Mouse (Mus musculus) limb, embryonic 14.5 days (tissue): ENCODE data around the gene Slc23a4. TPM values are rescaled to one million over a fixed set of nuclear protein-coding genes. Genes with fewer than 3 reads are reported as not detected.

ENCODE experiments used
- ATAC-seq: fragments of 200-750 bp; cut with Nextera tagmentation; 2 replicates; pipeline ENCODE4 v1.8.0; 2017; ENCODE audit warnings: low read depth, moderate number of reproducible peaks, moderate TSS enrichment; ENCODE audit not compliant: low FRiP score
- DNase-seq: peaks from one replicate; pipeline ENCODE4 v3.0.0-alpha.2; 2015; ENCODE audit warnings: low spot score
- H3K27ac ChIP-seq: fragments of 300-500 bp; sonication (generic); replicated peaks from 2 replicates; pipeline ENCODE4 v1.5.1; 2014; ENCODE audit warnings: low read depth, mild to moderate bottlenecking, low read length, moderate library complexity, mixed read lengths
- H3K27me3 ChIP-seq: fragments of 300-500 bp; sonication (generic); 2 replicates; pipeline ENCODE4 v1.6.1; 2014; ENCODE audit warnings: low read length, mixed read lengths; ENCODE audit not compliant: control insufficient read depth, insufficient read depth
- H3K36me3 ChIP-seq: fragments of 300-500 bp; sonication (generic); 2 replicates; pipeline ENCODE4 v1.6.1; 2014; ENCODE audit warnings: mild to moderate bottlenecking, low read length, moderate library complexity, mixed read lengths; ENCODE audit not compliant: control insufficient read depth, insufficient read depth
- H3K4me1 ChIP-seq: fragments of 300-500 bp; sonication (generic); 2 replicates; pipeline ENCODE4 v1.6.1; 2014; ENCODE audit warnings: antibody characterized with exemption, low read length, mixed read lengths; ENCODE audit not compliant: control insufficient read depth, insufficient read depth
- H3K4me2 ChIP-seq: fragments of 300-500 bp; sonication (generic); replicated peaks from 2 replicates; pipeline ENCODE4 v1.6.1; 2014; ENCODE audit warnings: low read depth, mild to moderate bottlenecking, low read length, moderate library complexity; ENCODE audit not compliant: severe bottlenecking
- H3K4me3 ChIP-seq: fragments of 300-500 bp; sonication (generic); replicated peaks from 2 replicates; pipeline ENCODE4 v1.5.1; 2014; ENCODE audit warnings: low read length
- H3K9ac ChIP-seq: fragments of 300-500 bp; sonication (generic); 2 replicates; pipeline ENCODE4 v1.6.1; 2014; ENCODE audit warnings: mild to moderate bottlenecking, low read depth, low read length, moderate library complexity; ENCODE audit not compliant: severe bottlenecking
- H3K9me3 ChIP-seq: fragments of 300-500 bp; sonication (generic); 2 replicates; pipeline ENCODE4 v1.6.1; 2016; ENCODE audit warnings: low read length; ENCODE audit not compliant: control insufficient read depth
- POLR2A ChIP-seq: fragments of 200-500 bp; IDR thresholded peaks from 2 replicates; pipeline ENCODE4 v1.8.0; 2012; ENCODE audit warnings: inconsistent platforms, mild to moderate bottlenecking, moderate library complexity, borderline replicate concordance; ENCODE audit not compliant: insufficient read depth, insufficient read length; ENCODE audit errors: extremely low read depth
- WGBS: fragments of 180-500 bp; shearing (Covaris S2); extraction: QIAGEN DNeasy Blood & Tissue Kit; methylation state at CpG from one replicate; pipeline ENCODE4 v1.1.7; 2014; 5-methylcytosine and 5-hydroxymethylcytosine counted together
- polyA plus RNA-seq, 2 experiments: library from polyadenylated mRNA; depleted of rRNA in 1 of 2; stranded (reverse) in 1 of 2; unstranded in 1 of 2; fragments of >200 nt; fragmentation: Nextera tagmentation in 1 of 2; extraction: Ambion mirVana in 1 of 2; gene quantifications; 2 replicates each; pipeline versions ENCODE4 v1.2.1 to v1.2.3; 2012 to 2014

Gene Slc23a4
- polyA plus RNA-seq, 2 experiments: 0.73 to 2.1 TPM

- Histone ChIP-seq H3K4me2 (no peak overlapping the region), H3K36me3 (no peaks in the 10 kb centered on the region), H3K9ac (no peak overlapping the region), H3K9me3 (no peaks in the 10 kb centered on the region), H3K27ac (no peak overlapping the region), H3K4me1 (no peaks in the 10 kb centered on the region), H3K4me3 (no peak overlapping the region), H3K27me3 (no peaks in the 10 kb centered on the region)
- 94% methylated on average over 7 of the region's 7 CpGs for WGBS
- no peak for TF ChIP-seq POLR2A
- ATAC-seq (no peak), DNase-seq (no peak)
Observed at GRCm38 (mm10) chr6:34959131-34959530, 29.1 kb downstream of the Slc23a4 start.

- 46% methylated on average over 8 of the region's 8 CpGs for WGBS
- Histone ChIP-seq H3K9ac (no peak overlapping the region), H3K4me1 (no peaks in the 10 kb centered on the region), H3K27ac (no peak overlapping the region), H3K4me3 (no peak overlapping the region), H3K4me2 (0 out of 2 replicates have a peak overlapping the region, but pooled peaks have one; percentile 30), H3K36me3 (no peaks in the 10 kb centered on the region), H3K9me3 (no peaks in the 10 kb centered on the region), H3K27me3 (no peaks in the 10 kb centered on the region)
- ATAC-seq (no peak), DNase-seq (no peak)
- no peak for TF ChIP-seq POLR2A
Observed at GRCm38 (mm10) chr6:34955862-34956241, 32.4 kb downstream of the Slc23a4 start.

DNA sequence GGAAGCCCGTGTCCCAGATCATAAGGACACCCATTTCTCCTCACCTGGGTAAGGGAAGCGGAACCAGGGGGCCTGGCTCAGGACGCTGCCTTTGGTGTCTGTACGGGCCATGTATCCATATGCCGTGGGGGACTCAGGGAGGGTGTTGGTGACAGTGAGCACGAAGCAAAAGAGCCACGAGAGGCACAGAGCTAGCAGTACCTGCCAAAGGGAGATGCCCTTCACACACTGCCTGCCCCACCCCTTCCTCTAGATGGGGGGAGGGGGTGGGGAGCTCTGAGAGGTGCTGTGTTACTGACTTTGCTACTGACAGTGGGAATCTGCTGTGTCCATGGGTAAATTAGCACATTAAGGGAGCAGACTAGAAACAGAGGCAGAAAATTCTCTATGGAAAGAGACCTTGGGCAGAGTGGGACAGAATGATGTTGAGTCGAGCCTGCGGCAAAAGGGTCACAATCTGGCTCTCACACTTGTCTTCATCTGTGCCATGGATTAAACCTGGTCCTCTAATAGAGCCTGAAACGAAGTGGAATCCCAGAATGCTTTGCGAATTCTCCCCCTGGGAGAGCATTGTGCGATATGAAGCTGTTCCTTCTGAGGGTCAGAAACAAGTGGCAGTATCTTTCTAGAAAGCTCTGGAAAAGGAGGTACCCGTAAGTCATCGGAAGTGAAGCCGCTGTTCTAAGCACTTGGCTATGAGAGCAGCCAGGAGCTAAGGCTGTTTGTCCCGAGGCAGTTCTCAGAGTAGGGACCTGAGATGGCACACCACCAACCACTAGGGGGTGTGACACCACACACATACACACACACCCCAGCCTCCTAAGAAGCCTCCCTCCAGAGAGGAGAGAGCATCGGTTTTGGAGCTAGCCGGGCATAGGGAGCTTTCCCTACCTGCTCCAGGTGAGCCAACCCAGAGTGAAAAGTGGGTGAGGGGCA, 33.0 kb downstream of the Slc23a4 start:
- H3K9me3 ChIP-seq: no peaks in the 10 kb centered on the region
- H3K4me3 ChIP-seq: no peak overlapping the region
- WGBS: 51% methylated on average over 18 of the region's 18 CpGs
- no peaks in the 10 kb centered on the region for H3K36me3 ChIP-seq
- H3K27me3 ChIP-seq: no peaks in the 10 kb centered on the region
- no peaks in the 10 kb centered on the region for H3K4me1 ChIP-seq
- H3K4me2 ChIP-seq: 0 out of 2 replicates have a peak overlapping the region, but pooled peaks have one; percentile 30
- H3K27ac ChIP-seq: no peak overlapping the region
- H3K9ac ChIP-seq: no peak overlapping the region
- no peak for TF ChIP-seq POLR2A
- DNase-seq (peak; percentile 26), ATAC-seq (no peak)

GRCm38 (mm10) chr6:34951956-34952667, 36.1 kb downstream of the Slc23a4 start:
- DNase-seq (no peak), ATAC-seq (no peak)
- no peak overlapping the region for H3K4me2 ChIP-seq
- no peaks in the 10 kb centered on the region for H3K27me3 ChIP-seq
- no peaks in the 10 kb centered on the region for H3K4me1 ChIP-seq
- no peaks in the 10 kb centered on the region for H3K9me3 ChIP-seq
- WGBS: 68% methylated on average over 7 of the region's 7 CpGs
- no peaks in the 10 kb centered on the region for H3K36me3 ChIP-seq
- TF ChIP-seq POLR2A: no peak
- H3K4me3 ChIP-seq: no peak overlapping the region
- H3K9ac ChIP-seq: no peak overlapping the region
- H3K27ac ChIP-seq: no peak overlapping the region

- no peaks in the 10 kb centered on the region for H3K36me3 ChIP-seq
- no peaks in the 10 kb centered on the region for H3K27me3 ChIP-seq
- TF ChIP-seq POLR2A: no peak
- 91% methylated on average over 7 of the region's 7 CpGs for WGBS
- no peaks in the 10 kb centered on the region for H3K9me3 ChIP-seq
- ATAC-seq (no peak), DNase-seq (no peak)
- H3K4me2 ChIP-seq: no peak overlapping the region
- H3K9ac ChIP-seq: no peak overlapping the region
- H3K4me1 ChIP-seq: no peaks in the 10 kb centered on the region
- H3K27ac ChIP-seq: no peak overlapping the region
- no peak overlapping the region for H3K4me3 ChIP-seq
Observed at GRCm38 (mm10) chr6:34951518-34951917, 36.7 kb downstream of the Slc23a4 start.
